Mouse (Mus musculus) neural tube, embryonic 13.5 days (tissue): ENCODE results near the gene Mfsd4a. TPM values are rescaled to one million over a fixed set of nuclear protein-coding genes. Genes with fewer than 3 reads are reported as not detected.
A peak's percentile ranks its signal among the peaks of the same experiment; 100 is the strongest.

Experiments
- ATAC-seq: fragments of 200-750 bp; cut with Nextera tagmentation; 2 replicates; pipeline ENCODE4 v1.8.0; 2017; ENCODE audit warnings: low read depth, mild to moderate bottlenecking, moderate TSS enrichment, moderate library complexity
- H3K27ac ChIP-seq: fragments of 300-500 bp; sonication (generic); replicated peaks from 2 replicates; pipeline ENCODE4 v1.5.1; 2015; ENCODE audit warnings: moderate library complexity, mild to moderate bottlenecking, inconsistent platforms
- H3K27me3 ChIP-seq: fragments of 300-500 bp; sonication (generic); 2 replicates; pipeline ENCODE4 v1.6.1; 2015; ENCODE audit warnings: mild to moderate bottlenecking, inconsistent platforms
- H3K36me3 ChIP-seq: fragments of 300-500 bp; sonication (generic); 2 replicates; pipeline ENCODE4 v1.6.1; 2015; ENCODE audit warnings: mild to moderate bottlenecking, inconsistent platforms
- H3K4me1 ChIP-seq: fragments of 300-500 bp; sonication (generic); replicated peaks from 2 replicates; pipeline ENCODE4 v1.6.1; 2015; ENCODE audit warnings: inconsistent platforms
- H3K4me2 ChIP-seq: fragments of 300-500 bp; sonication (generic); 2 replicates; pipeline ENCODE4 v1.6.1; 2015; ENCODE audit warnings: inconsistent platforms, mild to moderate bottlenecking, moderate library complexity
- H3K4me3 ChIP-seq: fragments of 300-500 bp; sonication (generic); 2 replicates; pipeline ENCODE4 v1.5.1; 2015; ENCODE audit warnings: mild to moderate bottlenecking, inconsistent platforms
- H3K9ac ChIP-seq: fragments of 300-500 bp; sonication (generic); 2 replicates; pipeline ENCODE4 v1.6.1; 2015; ENCODE audit warnings: moderate library complexity, mild to moderate bottlenecking, inconsistent platforms
- H3K9me3 ChIP-seq: fragments of 300-500 bp; sonication (generic); 2 replicates; pipeline ENCODE4 v1.6.1; 2016; ENCODE audit warnings: inconsistent platforms
- WGBS: fragments of 180-500 bp; shearing (Covaris S2); methylation state at CpG from one replicate; pipeline ENCODE4 v1.1.7; 2015; 5-methylcytosine and 5-hydroxymethylcytosine counted together
- polyA plus RNA-seq: library from polyadenylated mRNA; unstranded; fragments of >200 nt; fragmentation: Nextera tagmentation; extraction: Ambion mirVana; gene quantifications from 2 replicates; pipeline ENCODE4 v1.2.1, GENCODE M21; 2015

Mfsd4a gene
- polyA plus RNA-seq, 1 experiment from 2014 or later: 8.0 TPM

DNA sequence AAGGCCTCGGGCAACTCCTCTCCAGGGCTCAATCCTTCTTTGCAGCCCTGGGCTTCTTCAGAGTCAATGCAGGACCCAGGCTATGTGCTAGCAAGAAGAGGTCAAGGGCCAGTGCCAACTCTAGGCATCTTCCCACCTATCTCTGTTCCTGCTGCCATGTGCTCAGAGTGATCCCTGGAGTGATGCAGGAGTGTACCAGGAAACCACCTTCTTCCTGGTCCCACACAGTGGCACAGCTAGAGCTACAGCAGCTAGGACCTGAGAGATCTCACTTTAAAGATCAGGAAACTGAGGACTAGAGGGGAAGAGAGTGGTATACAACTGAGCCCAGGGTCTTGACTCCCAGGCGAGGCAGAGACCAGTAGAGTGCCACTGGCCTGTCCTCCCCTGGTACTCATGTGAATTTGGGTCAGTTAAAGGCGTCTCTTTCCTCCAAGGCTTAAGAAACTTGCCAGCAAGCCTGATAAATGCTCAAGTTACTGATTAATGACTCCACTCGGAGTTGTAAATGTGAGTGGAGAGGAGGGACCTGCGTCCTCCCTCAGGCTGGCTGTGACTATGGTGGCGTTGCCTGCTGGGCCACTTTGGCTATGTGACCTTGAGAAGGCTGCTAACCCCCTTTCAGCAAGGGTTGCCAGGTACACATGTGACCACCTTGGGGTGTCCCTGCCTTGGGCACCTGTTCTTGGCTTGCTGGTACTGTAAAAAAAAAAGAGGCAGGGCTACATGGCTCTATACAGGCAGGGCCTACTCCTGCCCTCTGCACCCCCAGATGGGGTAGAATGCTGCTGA lies 5.9 kb downstream of the Mfsd4a start:
- no peak overlapping the region for H3K4me2 ChIP-seq
- ATAC-seq: no peak
- peaks cover 2% of the 10 kb centered on the region for H3K4me1 ChIP-seq
- 38% methylated on average over 6 of the region's 6 CpGs for WGBS
- no peak overlapping the region for H3K4me3 ChIP-seq
- peaks cover 24% of the 10 kb centered on the region for H3K27me3 ChIP-seq
- H3K9me3 ChIP-seq: no peaks in the 10 kb centered on the region
- no peaks in the 10 kb centered on the region for H3K36me3 ChIP-seq
- H3K27ac ChIP-seq: no peak overlapping the region
- no peak overlapping the region for H3K9ac ChIP-seq

DNA sequence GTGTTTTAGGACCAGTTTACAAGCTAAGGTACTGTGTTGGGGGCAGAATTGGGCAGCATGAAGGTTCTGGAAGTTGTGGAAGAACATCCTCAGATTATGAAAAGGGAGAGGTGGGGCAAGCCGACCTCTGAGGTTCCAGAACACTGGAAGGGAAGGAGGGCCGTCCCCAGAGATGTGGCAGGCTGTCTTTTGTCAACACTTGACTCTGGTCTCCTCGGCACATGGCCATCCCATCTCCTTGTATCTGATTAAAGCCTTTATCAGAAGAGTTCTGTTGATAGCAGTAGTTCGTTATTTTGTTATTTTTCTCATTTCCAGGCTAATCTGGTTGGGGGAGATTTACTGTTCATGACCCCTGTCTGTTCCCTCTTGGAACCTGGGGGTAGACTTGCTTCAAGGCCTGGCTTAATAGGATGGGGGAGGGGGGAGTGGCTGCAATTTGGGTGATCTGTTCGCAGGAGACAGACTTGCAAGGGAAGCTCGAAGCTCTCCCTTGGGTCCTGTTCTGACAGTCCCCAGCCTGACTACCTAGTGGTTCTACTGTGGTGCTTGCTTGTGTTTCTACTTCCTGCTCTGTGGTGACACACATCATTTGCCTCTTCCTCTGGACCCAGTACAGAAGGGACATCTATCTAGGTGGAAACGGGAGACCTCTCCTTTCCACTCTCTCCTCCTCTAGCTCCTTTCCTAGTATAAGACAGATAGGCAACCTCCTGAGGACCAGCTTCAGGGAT lies 7.7 kb downstream of the Mfsd4a start:
- Histone ChIP-seq H3K27me3 (peaks cover 6% of the 10 kb centered on the region), H3K9me3 (no peaks in the 10 kb centered on the region), H3K27ac (no peak overlapping the region), H3K4me3 (no peak overlapping the region), H3K4me1 (no peaks in the 10 kb centered on the region), H3K4me2 (no peak overlapping the region), H3K9ac (no peak overlapping the region), H3K36me3 (no peaks in the 10 kb centered on the region)
- ATAC-seq: no peak
- 68% methylated on average over 7 of the region's 7 CpGs for WGBS

DNA sequence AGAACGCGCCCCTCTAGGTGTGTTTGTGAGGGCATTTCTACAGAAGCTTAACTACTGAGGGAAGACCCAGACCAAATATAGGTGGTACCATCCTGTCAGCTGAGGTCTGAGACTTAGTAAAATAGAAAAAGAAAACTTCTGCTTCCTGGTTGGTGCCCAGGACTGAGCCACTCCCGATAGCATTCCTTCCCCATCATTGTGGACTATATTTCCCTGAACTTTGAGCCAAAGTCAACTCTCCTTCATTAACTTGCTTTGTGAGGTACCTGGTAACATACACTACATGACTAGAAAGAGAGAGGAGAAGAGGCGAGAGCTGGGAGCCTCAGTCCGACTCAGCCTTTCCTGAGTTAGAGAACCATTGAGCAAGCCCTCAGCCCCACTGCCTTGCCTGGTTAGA lies 9.3 kb downstream of the Mfsd4a start:
- Histone ChIP-seq H3K4me1 (no peaks in the 10 kb centered on the region), H3K9me3 (no peaks in the 10 kb centered on the region), H3K27ac (no peak overlapping the region), H3K27me3 (no peaks in the 10 kb centered on the region), H3K36me3 (no peaks in the 10 kb centered on the region), H3K4me2 (no peak overlapping the region), H3K9ac (no peak overlapping the region), H3K4me3 (no peak overlapping the region)
- ATAC-seq: no peak
- WGBS: 92% methylated on average over 5 of the region's 5 CpGs

DNA sequence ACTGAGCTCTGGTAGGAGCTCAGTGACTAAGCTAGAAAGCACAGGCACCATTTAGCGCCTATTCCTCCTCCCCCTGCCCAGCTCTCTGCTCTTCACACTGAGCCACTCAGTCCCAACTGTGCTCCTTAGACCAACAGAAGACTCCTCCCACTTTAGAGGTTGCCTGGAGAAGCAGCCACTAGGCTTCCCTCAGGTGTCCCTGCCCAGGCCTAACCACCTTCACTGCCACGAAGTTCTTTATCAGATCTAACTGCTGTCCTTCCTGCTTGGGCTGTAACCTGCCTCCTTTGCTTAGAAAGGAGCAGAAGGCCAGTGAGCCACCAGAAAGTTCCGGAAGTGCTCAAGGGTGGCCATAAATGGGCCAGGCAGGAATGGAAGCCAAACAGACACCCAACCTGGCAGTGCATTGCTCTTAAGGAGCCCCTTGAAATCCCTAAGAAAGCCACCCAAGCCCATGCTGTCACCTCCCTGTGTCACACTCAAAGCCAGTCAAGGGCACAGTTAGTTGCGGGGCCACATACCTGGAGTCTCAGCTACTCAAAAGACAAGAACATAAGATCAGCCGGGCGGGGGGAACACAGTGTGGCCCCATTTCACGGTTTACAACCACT lies 12.7 kb downstream of the Mfsd4a start:
- WGBS: 84% methylated on average over 7 of the region's 7 CpGs
- H3K27me3 ChIP-seq: no peaks in the 10 kb centered on the region
- ATAC-seq: no peak
- H3K4me2 ChIP-seq: no peak overlapping the region
- H3K9ac ChIP-seq: no peak overlapping the region
- no peaks in the 10 kb centered on the region for H3K9me3 ChIP-seq
- H3K27ac ChIP-seq: no peak overlapping the region
- no peaks in the 10 kb centered on the region for H3K4me1 ChIP-seq
- H3K36me3 ChIP-seq: no peaks in the 10 kb centered on the region
- H3K4me3 ChIP-seq: no peak overlapping the region

DNA sequence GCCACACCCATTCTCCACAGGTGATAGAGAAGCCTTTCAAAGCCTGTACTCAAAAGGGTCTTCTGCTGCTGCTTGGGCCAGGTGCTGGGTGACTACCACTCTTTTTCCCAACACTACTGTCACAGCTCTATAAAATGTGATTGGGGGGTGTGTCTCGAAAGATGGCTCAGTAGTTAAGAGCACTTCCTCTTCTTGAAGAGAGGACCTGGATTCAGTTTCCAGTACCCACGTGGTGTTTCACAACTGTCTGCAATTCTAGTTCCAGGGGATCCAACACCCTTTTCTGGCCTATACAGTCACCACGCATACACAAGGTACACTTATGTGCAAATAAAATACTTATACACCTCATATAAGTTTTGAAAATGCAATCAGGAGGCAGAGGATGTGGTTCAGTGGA lies 13.5 kb downstream of the Mfsd4a start:
- H3K9ac ChIP-seq: no peak overlapping the region
- no peak overlapping the region for H3K4me3 ChIP-seq
- no peaks in the 10 kb centered on the region for H3K27me3 ChIP-seq
- no peaks in the 10 kb centered on the region for H3K4me1 ChIP-seq
- H3K4me2 ChIP-seq: no peak overlapping the region
- H3K27ac ChIP-seq: no peak overlapping the region
- no peaks in the 10 kb centered on the region for H3K9me3 ChIP-seq
- no peak for ATAC-seq
- 80% methylated on average over 3 of the region's 3 CpGs for WGBS
- H3K36me3 ChIP-seq: no peaks in the 10 kb centered on the region

DNA sequence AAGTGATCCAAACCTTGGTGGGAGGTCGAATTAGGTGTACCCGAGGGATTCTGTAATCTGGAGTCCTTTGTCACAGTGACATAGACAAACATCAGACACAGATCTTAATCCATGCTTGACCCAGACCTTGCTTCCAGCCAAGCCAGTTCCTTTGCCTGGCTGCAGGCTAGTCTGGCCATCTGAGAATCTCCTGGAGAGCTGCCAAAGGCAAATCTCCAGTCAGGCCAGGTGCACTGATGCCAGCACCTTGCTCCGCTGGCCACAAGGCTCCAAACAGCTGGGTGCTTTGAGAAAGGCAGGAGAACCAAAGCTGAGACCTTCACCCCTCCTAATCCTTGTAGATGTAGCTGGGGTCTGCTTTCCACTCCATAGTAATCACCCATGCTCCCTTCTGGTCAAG lies 16.1 kb downstream of the Mfsd4a start:
- Histone ChIP-seq H3K36me3 (no peaks in the 10 kb centered on the region), H3K4me2 (no peak overlapping the region), H3K9ac (no peak overlapping the region), H3K9me3 (no peaks in the 10 kb centered on the region), H3K27me3 (no peaks in the 10 kb centered on the region), H3K4me1 (no peaks in the 10 kb centered on the region), H3K4me3 (no peak overlapping the region), H3K27ac (no peak overlapping the region)
- ATAC-seq: no peak
- 82% methylated on average over 3 of the region's 3 CpGs for WGBS

DNA sequence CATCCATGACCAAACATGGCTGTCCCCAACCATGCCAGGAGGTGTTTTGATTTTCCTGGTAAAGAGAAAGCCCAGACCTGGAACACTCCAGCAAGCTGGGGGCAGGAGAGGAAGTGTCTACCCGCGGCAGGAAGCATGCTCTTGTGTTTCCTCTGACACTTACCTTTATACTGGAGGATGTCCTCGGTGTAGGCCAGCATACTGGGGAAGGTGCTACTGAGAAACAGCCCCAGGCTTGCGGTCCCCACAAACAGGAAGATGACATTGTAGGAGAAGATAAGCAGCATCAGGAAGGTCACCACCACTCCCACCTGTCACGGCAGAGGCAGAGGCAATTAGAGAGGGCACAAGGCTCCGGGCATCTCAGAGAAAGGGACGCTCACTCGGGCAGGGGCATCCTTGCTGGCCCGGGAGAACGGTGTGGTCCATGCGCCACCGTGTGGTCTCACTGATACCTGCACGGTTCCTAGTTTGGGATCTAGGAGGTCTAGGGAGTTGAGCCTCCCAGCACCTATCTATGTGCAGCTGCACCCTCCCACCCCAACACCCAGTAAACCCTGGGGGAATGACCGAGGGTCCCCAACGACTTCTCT lies 21.6 kb downstream of the Mfsd4a start:
- Histone ChIP-seq H3K27me3 (no peaks in the 10 kb centered on the region), H3K4me1 (no peaks in the 10 kb centered on the region), H3K27ac (no peak overlapping the region), H3K4me2 (no peak overlapping the region), H3K9ac (no peak overlapping the region), H3K4me3 (no peak overlapping the region), H3K36me3 (no peaks in the 10 kb centered on the region), H3K9me3 (no peaks in the 10 kb centered on the region)
- ATAC-seq: peak; percentile 45; the same call in 1 of the 2 replicates
- 25% methylated on average over 15 of the region's 15 CpGs for WGBS

DNA sequence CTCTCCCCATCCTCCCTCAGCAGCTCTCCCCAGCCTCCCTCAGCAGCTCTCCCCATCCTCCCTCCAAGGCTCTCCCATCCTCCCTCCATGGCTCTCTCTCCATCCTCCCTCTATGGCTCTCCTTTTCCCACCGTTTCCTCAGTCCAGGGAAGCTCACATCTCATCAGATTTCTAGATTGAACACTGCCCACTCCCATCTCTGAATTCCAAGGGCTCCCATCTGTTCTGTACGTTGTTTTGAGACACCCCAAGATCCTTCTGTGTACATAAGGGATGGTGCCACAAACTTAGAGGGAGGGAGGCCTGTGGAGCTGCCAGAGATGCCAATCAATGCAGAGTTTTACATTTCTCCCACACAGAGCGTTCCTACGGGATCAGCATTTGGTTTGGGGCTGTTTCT lies 24.1 kb downstream of the Mfsd4a start:
- H3K9me3 ChIP-seq: no peaks in the 10 kb centered on the region
- 72% methylated on average over 4 of the region's 4 CpGs for WGBS
- no peak for ATAC-seq

DNA sequence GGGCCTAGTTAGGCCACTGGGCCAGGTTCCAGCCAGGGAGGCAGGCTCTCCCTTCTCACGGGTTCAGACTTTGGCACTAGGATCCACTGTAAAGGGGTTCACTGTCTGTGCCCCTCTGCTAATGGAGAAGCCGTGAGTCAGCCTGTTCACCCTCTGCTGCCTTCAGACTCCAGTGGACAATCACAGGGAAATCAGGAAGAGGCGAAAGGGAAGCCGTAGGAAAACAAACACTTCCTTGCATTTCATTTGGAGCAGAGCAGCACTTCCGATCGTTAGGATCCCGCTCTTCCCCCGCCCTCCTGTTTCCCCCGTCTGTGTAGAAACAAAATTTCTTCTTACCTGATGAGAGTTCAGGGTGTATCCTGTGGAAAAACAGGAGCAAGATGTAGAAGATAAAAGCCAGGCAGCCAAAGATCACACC lies 27.7 kb downstream of the Mfsd4a start:
- no peaks in the 10 kb centered on the region for H3K9me3 ChIP-seq
- no peaks in the 10 kb centered on the region for H3K27me3 ChIP-seq
- 71% methylated on average over 9 of the region's 9 CpGs for WGBS
- H3K4me3 ChIP-seq: no peak overlapping the region
- no peak overlapping the region for H3K9ac ChIP-seq
- no peak for ATAC-seq
- 0 out of 2 replicates have a peak, but pooled peaks cover 3% of the 10 kb centered on the region for H3K4me1 ChIP-seq
- H3K36me3 ChIP-seq: 0 out of 2 replicates have a peak, but pooled peaks cover 2% of the 10 kb centered on the region
- H3K27ac ChIP-seq: peak overlapping the region; percentile 50
- no peak overlapping the region for H3K4me2 ChIP-seq

More for the DNA sequence above, 24.1 kb downstream of the Mfsd4a start:
- H3K9ac ChIP-seq: no peak overlapping the region
- H3K4me1 ChIP-seq: 0 out of 2 replicates have a peak, but pooled peaks cover 3% of the 10 kb centered on the region
- no peaks in the 10 kb centered on the region for H3K36me3 ChIP-seq
- H3K27me3 ChIP-seq: no peaks in the 10 kb centered on the region
- no peak overlapping the region for H3K27ac ChIP-seq
- H3K4me3 ChIP-seq: no peak overlapping the region
- H3K4me2 ChIP-seq: no peak overlapping the region

DNA sequence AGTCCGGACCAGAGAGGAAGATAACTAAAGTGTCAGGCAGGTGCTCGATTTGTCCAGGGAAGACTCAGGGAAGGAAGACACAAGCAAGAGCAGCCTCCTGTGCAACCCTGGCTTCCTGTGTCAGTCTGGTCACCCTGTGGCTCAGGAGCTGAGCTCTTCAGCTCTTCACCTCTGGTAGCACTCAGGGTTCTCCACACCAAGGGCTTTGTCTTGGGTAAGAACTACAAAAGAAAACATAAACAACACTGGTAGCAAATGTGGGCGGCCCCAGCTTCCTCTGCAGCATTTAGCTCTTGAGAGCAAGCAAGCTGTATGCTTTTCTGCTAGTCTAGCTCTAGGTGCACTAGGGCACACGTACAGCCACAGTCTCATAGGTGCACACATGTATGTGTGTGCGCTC lies 29.1 kb downstream of the Mfsd4a start:
- H3K4me2 ChIP-seq: no peak overlapping the region
- no peaks in the 10 kb centered on the region for H3K27me3 ChIP-seq
- no peak overlapping the region for H3K27ac ChIP-seq
- ATAC-seq: no peak
- 0 out of 2 replicates have a peak, but pooled peaks cover 3% of the 10 kb centered on the region for H3K4me1 ChIP-seq
- no peaks in the 10 kb centered on the region for H3K9me3 ChIP-seq
- peaks cover 9% of the 10 kb centered on the region; the same call in 1 of the 2 replicates for H3K36me3 ChIP-seq
- H3K9ac ChIP-seq: no peak overlapping the region
- H3K4me3 ChIP-seq: no peak overlapping the region
- 83% methylated on average over 5 of the region's 5 CpGs for WGBS

DNA sequence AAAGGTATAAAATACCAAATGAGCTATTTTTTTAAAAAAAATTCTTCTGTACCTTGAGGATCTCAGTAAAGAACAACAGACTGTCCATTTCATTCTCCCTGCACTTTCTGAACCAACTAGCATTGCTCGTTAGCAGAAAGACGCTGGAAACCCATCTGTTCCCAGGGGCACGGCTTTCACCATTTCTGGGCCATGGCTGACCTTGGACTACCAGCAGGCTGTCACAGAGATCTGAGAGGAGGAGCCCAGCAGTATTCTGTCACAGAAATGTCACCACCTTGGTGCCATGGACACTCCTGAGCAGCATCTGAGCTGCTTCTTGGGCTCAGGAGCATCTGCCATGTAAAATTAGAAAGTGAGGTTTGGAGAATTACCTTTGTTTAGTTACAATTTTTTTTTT lies 30.1 kb downstream of the Mfsd4a start:
- Histone ChIP-seq H3K36me3 (peaks cover 19% of the 10 kb centered on the region), H3K9me3 (no peaks in the 10 kb centered on the region), H3K4me1 (0 out of 2 replicates have a peak, but pooled peaks cover 3% of the 10 kb centered on the region), H3K27ac (no peak overlapping the region), H3K9ac (no peak overlapping the region), H3K4me2 (no peak overlapping the region), H3K4me3 (no peak overlapping the region), H3K27me3 (no peaks in the 10 kb centered on the region)
- no peak for ATAC-seq
- WGBS: 89% methylated on average over 3 of the region's 3 CpGs

DNA sequence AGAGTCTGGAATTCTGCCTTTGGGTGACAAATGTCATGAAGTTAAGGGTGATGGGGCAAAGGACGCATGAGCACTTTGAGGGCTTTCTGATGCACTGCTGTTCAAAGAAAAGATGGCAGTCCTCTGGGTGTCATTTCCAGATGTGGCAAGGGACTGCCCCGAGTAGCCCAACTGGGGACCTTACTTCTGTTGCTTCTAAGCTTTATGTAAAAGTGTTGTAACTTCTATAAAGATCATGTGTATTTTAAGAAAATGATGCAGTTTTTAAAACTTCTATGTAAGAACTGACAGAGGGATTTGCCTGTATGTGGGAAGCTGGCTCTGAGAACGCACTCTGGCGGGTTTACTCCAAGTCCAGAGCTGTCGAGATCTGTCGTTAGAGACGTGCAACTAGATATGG lies 35.7 kb downstream of the Mfsd4a start:
- H3K4me2 ChIP-seq: no peak overlapping the region
- H3K4me3 ChIP-seq: no peak overlapping the region
- no peaks in the 10 kb centered on the region for H3K27me3 ChIP-seq
- no peak overlapping the region for H3K27ac ChIP-seq
- no peak for ATAC-seq
- no peak overlapping the region for H3K9ac ChIP-seq
- no peaks in the 10 kb centered on the region for H3K9me3 ChIP-seq
- 90% methylated on average over 7 of the region's 7 CpGs for WGBS
- H3K4me1 ChIP-seq: no peaks in the 10 kb centered on the region
- peaks cover 57% of the 10 kb centered on the region for H3K36me3 ChIP-seq
